Mouse (Mus musculus): ENCODE measurements around the gene Ntrk3. TPM values are rescaled to one million over a fixed set of nuclear protein-coding genes. Genes with fewer than 3 reads are reported as not detected.

Gene Ntrk3
- polyA plus RNA-seq, 1 experiment = 6.1 TPM

DNA sequence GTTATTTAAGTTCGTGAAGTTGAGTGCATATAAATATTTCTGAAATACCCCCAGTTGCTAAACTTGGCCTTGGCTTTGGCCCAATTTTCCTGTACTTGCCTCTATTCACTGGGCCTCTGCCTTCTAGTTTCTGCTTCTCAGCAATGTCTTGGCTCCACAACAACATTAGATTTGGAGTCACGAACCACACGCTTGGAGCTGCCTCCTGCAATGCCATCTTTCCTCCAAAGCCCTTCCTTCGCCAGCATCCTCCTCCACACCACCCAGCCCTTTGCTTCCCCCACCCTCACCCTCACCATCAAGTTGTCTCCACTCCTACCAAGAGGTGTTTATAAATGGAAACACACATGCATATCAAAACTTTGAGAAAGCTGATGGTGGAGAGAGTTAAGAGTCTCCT is 340.6 kb downstream of the Ntrk3 start:
- WGBS = 66% methylated on average over 4 of the region's 4 CpGs
- Histone ChIP-seq H3K4me1 (ENCODE audit: control insufficient read depth, insufficient read depth, low read length) (no peaks in the 10 kb centered on the region), H3K4me3 (replicated peaks; ENCODE audit: extremely low read depth, low read depth, low read length) (no peak overlapping the region)
- no peak for DNase-seq
- TF ChIP-seq CTCF (IDR thresholded peaks at IDR 0.05; ENCODE audit: insufficient read depth, low read length) = no peak
- TF ChIP-seq POLR2A (IDR thresholded peaks at IDR 0.05; ENCODE audit: borderline replicate concordance, extremely low read depth, low read depth, low read length) = no peak

DNA sequence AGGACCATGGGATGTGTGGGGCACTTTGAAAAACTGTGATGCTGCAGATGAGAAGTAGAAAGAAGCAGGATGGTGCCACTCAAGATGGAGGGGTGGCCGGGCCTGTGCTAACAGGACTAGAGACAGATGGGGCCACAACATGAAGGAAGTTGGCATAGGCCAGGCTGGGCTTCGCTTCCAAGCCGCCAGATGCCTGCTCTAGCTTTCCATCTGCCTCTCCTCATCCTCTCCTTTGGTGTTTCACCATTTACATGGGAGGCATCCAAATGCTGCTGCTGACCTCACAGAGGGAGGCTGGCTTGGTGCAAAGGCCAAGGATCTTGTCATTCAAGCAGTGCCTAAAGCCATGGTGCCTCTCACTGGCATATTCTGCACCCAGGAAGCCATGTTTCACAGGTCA is 347.8 kb downstream of the Ntrk3 start:
- no peak for DNase-seq
- TF ChIP-seq CTCF (IDR thresholded peaks at IDR 0.05; ENCODE audit: insufficient read depth, low read length) = no peak
- TF ChIP-seq POLR2A (IDR thresholded peaks at IDR 0.05; ENCODE audit: borderline replicate concordance, extremely low read depth, low read depth, low read length) = no peak
- WGBS = 79% methylated on average over 3 of the region's 3 CpGs
- Histone ChIP-seq H3K4me1 (ENCODE audit: control insufficient read depth, insufficient read depth, low read length) (no peaks in the 10 kb centered on the region), H3K4me3 (replicated peaks; ENCODE audit: extremely low read depth, low read depth, low read length) (no peak overlapping the region)

- no peak for TF ChIP-seq CTCF (IDR thresholded peaks at IDR 0.05; ENCODE audit: insufficient read depth, low read length)
- TF ChIP-seq POLR2A (IDR thresholded peaks at IDR 0.05; ENCODE audit: borderline replicate concordance, extremely low read depth, low read depth, low read length) = no peak
- 84% methylated on average over 5 of the region's 5 CpGs for WGBS
- no peaks in the 10 kb centered on the region for H3K4me1 ChIP-seq (ENCODE audit: control insufficient read depth, insufficient read depth, low read length)
- DNase-seq = no peak
- H3K4me3 ChIP-seq (replicated peaks; ENCODE audit: extremely low read depth, low read depth, low read length) = no peak overlapping the region
Observed at GRCm38 (mm10) chr7:78388101-78388500, 349.7 kb downstream of the Ntrk3 start.

- DNase-seq = no peak
- no peak for TF ChIP-seq POLR2A (IDR thresholded peaks at IDR 0.05; ENCODE audit: borderline replicate concordance, extremely low read depth, low read depth, low read length)
- TF ChIP-seq CTCF (IDR thresholded peaks at IDR 0.05; ENCODE audit: insufficient read depth, low read length) = no peak
- WGBS = 52% methylated on average over 1 of the region's 1 CpGs
- Histone ChIP-seq H3K4me3 (replicated peaks; ENCODE audit: extremely low read depth, low read depth, low read length) (no peak overlapping the region), H3K4me1 (ENCODE audit: control insufficient read depth, insufficient read depth, low read length) (no peaks in the 10 kb centered on the region)
Observed at GRCm38 (mm10) chr7:78385971-78386370, 351.8 kb downstream of the Ntrk3 start.

DNA sequence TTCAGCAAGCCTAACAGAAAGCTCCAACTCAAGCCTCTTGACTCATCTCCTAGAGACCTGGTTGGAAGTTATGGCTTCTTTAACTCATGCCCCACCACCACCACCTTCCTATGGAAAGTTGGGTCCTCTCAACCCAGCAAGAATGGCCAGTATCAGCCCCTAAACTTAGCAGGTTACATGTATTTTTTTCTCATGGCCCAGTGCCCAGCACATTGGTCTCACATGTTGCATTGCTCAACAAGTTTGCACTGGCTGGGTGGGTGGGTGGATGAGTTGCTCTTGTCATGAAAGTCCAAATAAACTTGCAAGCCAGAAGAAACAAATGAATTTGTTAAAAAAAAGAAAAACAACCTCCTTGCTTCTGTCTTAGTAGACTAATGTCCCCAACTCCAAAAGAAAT is 353.7 kb downstream of the Ntrk3 start:
- DNase-seq = no peak
- no peak for TF ChIP-seq POLR2A (IDR thresholded peaks at IDR 0.05; ENCODE audit: borderline replicate concordance, extremely low read depth, low read depth, low read length)
- TF ChIP-seq CTCF (IDR thresholded peaks at IDR 0.05; ENCODE audit: insufficient read depth, low read length) = no peak
- Histone ChIP-seq H3K4me3 (replicated peaks; ENCODE audit: extremely low read depth, low read depth, low read length) (no peak overlapping the region), H3K4me1 (ENCODE audit: control insufficient read depth, insufficient read depth, low read length) (no peaks in the 10 kb centered on the region)

GRCm38 (mm10) chr7:78382126-78382525 is 355.7 kb downstream of the Ntrk3 start:
- DNase-seq = no peak
- 24% methylated on average over 1 of the region's 1 CpGs for WGBS

GRCm38 (mm10) chr7:78379784-78380183 is 358.0 kb downstream of the Ntrk3 start:
- WGBS = 80% methylated on average over 5 of the region's 5 CpGs
- TF ChIP-seq CTCF (IDR thresholded peaks at IDR 0.05; ENCODE audit: insufficient read depth, low read length) (no peak), POLR2A (IDR thresholded peaks at IDR 0.05; ENCODE audit: borderline replicate concordance, extremely low read depth, low read depth, low read length) (no peak)
- no peak for DNase-seq
- no peaks in the 10 kb centered on the region for H3K4me1 ChIP-seq (ENCODE audit: control insufficient read depth, insufficient read depth, low read length)
- no peak overlapping the region for H3K4me3 ChIP-seq (replicated peaks; ENCODE audit: extremely low read depth, low read depth, low read length)

More at GRCm38 (mm10) chr7:78382126-78382525, 355.7 kb downstream of the Ntrk3 start:
- Histone ChIP-seq H3K4me1 (ENCODE audit: control insufficient read depth, insufficient read depth, low read length) (no peaks in the 10 kb centered on the region), H3K4me3 (replicated peaks; ENCODE audit: extremely low read depth, low read depth, low read length) (no peak overlapping the region)
- TF ChIP-seq POLR2A (IDR thresholded peaks at IDR 0.05; ENCODE audit: borderline replicate concordance, extremely low read depth, low read depth, low read length) = no peak
- no peak for TF ChIP-seq CTCF (IDR thresholded peaks at IDR 0.05; ENCODE audit: insufficient read depth, low read length)

- H3K4me3 ChIP-seq (replicated peaks; ENCODE audit: extremely low read depth, low read depth, low read length) = no peak overlapping the region
- DNase-seq = no peak
- no peaks in the 10 kb centered on the region for H3K4me1 ChIP-seq (ENCODE audit: control insufficient read depth, insufficient read depth, low read length)
- 73% methylated on average over 2 of the region's 2 CpGs for WGBS
- TF ChIP-seq CTCF (IDR thresholded peaks at IDR 0.05; ENCODE audit: insufficient read depth, low read length) = no peak
- TF ChIP-seq POLR2A (IDR thresholded peaks at IDR 0.05; ENCODE audit: borderline replicate concordance, extremely low read depth, low read depth, low read length) = no peak
Observed at GRCm38 (mm10) chr7:78378306-78378705, 359.5 kb downstream of the Ntrk3 start.

DNA sequence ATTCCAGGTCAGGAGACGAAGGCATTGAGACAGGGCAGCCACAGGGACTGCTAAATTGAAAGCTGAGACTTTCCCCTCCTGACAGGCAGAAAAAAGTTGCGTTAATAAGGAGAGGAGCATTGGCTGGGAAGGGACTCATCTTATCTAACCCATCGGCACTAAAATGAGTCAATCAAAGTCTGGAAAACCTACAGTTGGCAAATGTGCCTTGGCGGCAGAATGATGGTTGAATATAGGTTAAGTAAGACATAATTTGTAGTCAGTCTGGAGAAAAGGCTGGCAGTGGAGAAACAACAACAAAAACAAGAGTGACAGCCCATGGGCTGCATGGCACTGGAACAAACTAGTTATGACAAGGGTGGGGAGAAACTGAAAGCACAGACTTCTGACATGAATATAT is 360.9 kb downstream of the Ntrk3 start:
- no peaks in the 10 kb centered on the region for H3K4me1 ChIP-seq (ENCODE audit: control insufficient read depth, insufficient read depth, low read length)
- no peak for TF ChIP-seq POLR2A (IDR thresholded peaks at IDR 0.05; ENCODE audit: borderline replicate concordance, extremely low read depth, low read depth, low read length)
- TF ChIP-seq CTCF (IDR thresholded peaks at IDR 0.05; ENCODE audit: insufficient read depth, low read length) = no peak
- H3K4me3 ChIP-seq (replicated peaks; ENCODE audit: extremely low read depth, low read depth, low read length) = no peak overlapping the region
- no peak for DNase-seq
- 64% methylated on average over 4 of the region's 4 CpGs for WGBS

DNA sequence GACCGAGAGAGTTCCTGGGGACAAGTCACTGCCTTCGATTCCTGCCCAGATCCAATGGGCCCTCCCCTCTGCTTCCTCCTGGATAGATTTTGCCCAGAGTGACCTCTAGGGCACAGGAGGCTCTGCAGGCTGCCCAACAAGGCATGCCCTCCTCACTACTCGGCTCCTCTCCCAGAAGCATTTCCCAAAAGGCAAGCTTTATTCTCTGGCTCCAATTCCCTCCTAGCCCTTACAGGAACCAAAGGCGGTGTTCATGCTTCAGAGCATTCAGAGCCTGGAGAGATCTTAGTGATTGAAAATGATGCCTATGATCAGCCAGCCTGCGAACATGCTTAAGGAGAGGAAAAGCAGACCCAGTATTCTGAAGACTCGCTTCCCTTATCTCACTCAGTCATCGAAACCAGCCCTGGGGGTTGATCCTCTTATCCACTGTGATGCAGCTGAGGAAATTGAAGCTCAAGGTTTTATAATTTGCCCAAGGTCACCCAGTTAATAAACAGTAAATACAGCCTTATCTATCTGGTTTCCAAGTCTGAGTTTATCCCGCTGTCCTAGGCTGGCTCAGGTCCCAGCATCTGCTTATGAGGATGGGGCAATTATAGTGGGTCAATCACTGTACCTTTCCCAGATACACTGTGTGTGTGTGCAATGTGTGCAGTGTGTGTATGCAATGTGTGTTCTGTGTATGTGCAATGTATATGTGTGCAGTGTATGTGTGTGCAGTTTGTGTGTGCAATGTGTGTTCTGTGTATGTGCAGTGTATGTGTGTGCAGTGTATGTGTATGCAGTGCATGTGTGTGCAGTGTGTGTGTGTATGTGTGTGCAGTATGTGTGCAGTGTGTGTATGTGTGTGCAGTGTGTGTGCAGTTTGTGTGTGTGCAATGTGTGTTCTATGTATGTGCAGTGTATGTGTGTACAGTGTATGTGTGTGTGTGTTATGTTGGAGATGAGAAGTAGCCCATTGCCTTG is 376.2 kb downstream of the Ntrk3 start:
- DNase-seq = no peak

More for the DNA sequence above, 376.2 kb downstream of the Ntrk3 start:
- TF ChIP-seq CTCF (IDR thresholded peaks at IDR 0.05; ENCODE audit: insufficient read depth, low read length) (no peak), POLR2A (IDR thresholded peaks at IDR 0.05; ENCODE audit: borderline replicate concordance, extremely low read depth, low read depth, low read length) (no peak)
- WGBS = 73% methylated on average over 8 of the region's 8 CpGs
- Histone ChIP-seq H3K4me3 (replicated peaks; ENCODE audit: extremely low read depth, low read depth, low read length) (no peak overlapping the region), H3K4me1 (ENCODE audit: control insufficient read depth, insufficient read depth, low read length) (no peaks in the 10 kb centered on the region)

Data from lung, adult 2 months (tissue).